Mouse (Mus musculus) forebrain, postnatal 0 days (tissue): ENCODE data around the gene Arcn1. TPM values are rescaled to one million over a fixed set of nuclear protein-coding genes. Genes with fewer than 3 reads are reported as not detected.

Experiments used
- ATAC-seq: fragments of 200-750 bp; cut with Nextera tagmentation; 2 replicates; pipeline ENCODE4 v1.8.0; 2017; ENCODE audit warnings: mild to moderate bottlenecking, moderate library complexity
- DNase-seq: peaks from one replicate; pipeline ENCODE4 v3.0.0-alpha.2; 2015
- H3K27ac ChIP-seq: fragments of 300-500 bp; sonication (generic); 2 replicates; pipeline ENCODE4 v1.5.1; 2014; ENCODE audit warnings: low read depth, mild to moderate bottlenecking, antibody characterized with exemption, low read length, moderate library complexity, mixed read lengths
- H3K27me3 ChIP-seq: fragments of 300-500 bp; sonication (generic); 2 replicates; pipeline ENCODE4 v1.6.1; 2014; ENCODE audit warnings: mild to moderate bottlenecking, low read length, mixed read lengths; ENCODE audit not compliant: insufficient read depth
- H3K36me3 ChIP-seq: fragments of 300-500 bp; sonication (generic); 2 replicates; pipeline ENCODE4 v1.6.1; 2014; ENCODE audit warnings: mild to moderate bottlenecking, moderate library complexity; ENCODE audit not compliant: insufficient read depth
- H3K4me1 ChIP-seq: fragments of 300-500 bp; sonication (generic); 2 replicates; pipeline ENCODE4 v1.6.1; 2014; ENCODE audit warnings: antibody characterized with exemption; ENCODE audit not compliant: insufficient read depth
- H3K4me2 ChIP-seq: fragments of 300-500 bp; sonication (generic); 2 replicates; pipeline ENCODE4 v1.6.1; 2014; ENCODE audit warnings: low read depth, mild to moderate bottlenecking, moderate library complexity
- H3K4me3 ChIP-seq: fragments of 300-500 bp; sonication (generic); 2 replicates; pipeline ENCODE4 v1.5.1; 2014; ENCODE audit warnings: low read depth, low read length, mixed read lengths
- H3K9ac ChIP-seq: fragments of 300-500 bp; sonication (generic); 2 replicates; pipeline ENCODE4 v1.6.1; 2014; ENCODE audit warnings: mild to moderate bottlenecking
- H3K9me3 ChIP-seq: fragments of 300-500 bp; sonication (generic); 2 replicates; pipeline ENCODE4 v1.6.1; 2016; ENCODE audit warnings: low read length
- CTCF ChIP-seq: sonication (generic); IDR thresholded peaks from 2 replicates; pipeline ENCODE4 v1.5.1; 2016; ENCODE audit warnings: antibody characterized with exemption, control low read depth, low read depth
- WGBS: fragments of 180-500 bp; shearing (Covaris S2); extraction: QIAGEN DNeasy Blood & Tissue Kit; methylation state at CpG from one replicate; pipeline ENCODE4 v1.1.7; 2014; 5-methylcytosine and 5-hydroxymethylcytosine counted together
- polyA plus RNA-seq: library from polyadenylated mRNA; unstranded; fragments of >200 nt; fragmentation: Nextera tagmentation; extraction: Ambion mirVana; gene quantifications from 2 replicates; pipeline ENCODE4 v1.2.1, GENCODE M21; 2015
- total RNA-seq: library from RNA; depleted of rRNA; stranded (reverse); fragments of >200 nt; gene quantifications from 2 replicates; pipeline ENCODE4 v1.2.3, GENCODE M21; 2014; rRNA removed

Arcn1 gene
- total RNA-seq (107 and 113 TPM in 2 replicates), polyA plus RNA-seq (86.0 and 105 TPM in 2 replicates)

- peak; percentile 93 for ATAC-seq
- no peaks in the 10 kb centered on the region for H3K27me3 ChIP-seq
- H3K27ac ChIP-seq, result peak within 1 kb of the TSS; percentile 94
- peaks cover 12% of the 10 kb centered on the region; the same call in 1 of the 2 replicates for H3K4me1 ChIP-seq
- WGBS, result under 1% methylated on average over 82 of the region's 82 CpGs
- peak within 1 kb of the TSS; percentile 92 for H3K9ac ChIP-seq
- TF ChIP-seq CTCF, result peak; percentile 4; the same call in 1 of the 2 replicates
- DNase-seq, result peak; percentile 94
- H3K36me3 ChIP-seq, result no peaks in the 10 kb centered on the region
- H3K4me2 ChIP-seq, result peak within 1 kb of the TSS; percentile 46
- peak within 1 kb of the TSS; percentile 94 for H3K4me3 ChIP-seq
- H3K9me3 ChIP-seq, result no peaks in the 10 kb centered on the region
These were observed at the start of gene Arcn1, which contains the start of gene Ift46 for GRCm38 (mm10) chr9:44767101-44768028. Gene Arcn1, minus strand, starts transcription at chr9:44767845. Gene Ift46, plus strand, starts transcription at chr9:44767908.

DNA sequence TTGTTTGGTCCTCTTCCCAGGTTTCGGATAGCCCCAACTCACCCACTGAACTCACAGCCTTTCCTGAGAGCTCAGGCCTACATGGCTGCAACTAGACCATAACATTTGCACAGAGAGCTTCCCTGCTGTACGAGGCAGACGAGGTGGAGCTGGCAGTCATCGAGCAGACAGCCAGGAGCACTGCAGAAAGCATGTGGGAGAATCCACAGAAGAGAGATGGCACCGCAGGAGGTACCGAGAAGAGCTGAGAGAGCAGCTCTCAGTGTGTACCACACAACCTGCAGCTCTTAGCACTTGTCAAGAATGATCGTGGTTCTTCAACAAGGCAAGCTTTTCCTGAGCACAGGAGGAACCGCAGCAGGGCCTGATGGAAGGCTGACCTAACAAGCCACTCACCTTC is 46.5 kb upstream of the Arcn1 start:
- no peaks in the 10 kb centered on the region for H3K27me3 ChIP-seq
- H3K9me3 ChIP-seq, result no peaks in the 10 kb centered on the region
- H3K36me3 ChIP-seq, result peaks cover 99% of the 10 kb centered on the region
- DNase-seq (no peak), ATAC-seq (no peak)
- H3K4me2 ChIP-seq, result no peak overlapping the region
- no peak for TF ChIP-seq CTCF
- no peak overlapping the region for H3K4me3 ChIP-seq
- WGBS, result 88% methylated on average over 8 of the region's 8 CpGs
- no peak overlapping the region for H3K9ac ChIP-seq
- H3K4me1 ChIP-seq, result no peaks in the 10 kb centered on the region
- no peak overlapping the region for H3K27ac ChIP-seq

GRCm38 (mm10) chr9:44810316-44810715 is 42.7 kb upstream of the Arcn1 start:
- no peak overlapping the region for H3K9ac ChIP-seq
- H3K4me2 ChIP-seq, result no peak overlapping the region
- H3K36me3 ChIP-seq, result peaks cover 96% of the 10 kb centered on the region
- no peak for ATAC-seq
- 90% methylated on average over 10 of the region's 10 CpGs for WGBS
- no peaks in the 10 kb centered on the region for H3K4me1 ChIP-seq
- no peak overlapping the region for H3K4me3 ChIP-seq
- DNase-seq, result no peak
- no peak overlapping the region for H3K27ac ChIP-seq
- no peaks in the 10 kb centered on the region for H3K9me3 ChIP-seq
- TF ChIP-seq CTCF, result no peak
- H3K27me3 ChIP-seq, result no peaks in the 10 kb centered on the region

- H3K4me3 ChIP-seq, result no peak overlapping the region
- H3K27me3 ChIP-seq, result no peaks in the 10 kb centered on the region
- ATAC-seq, result no peak
- H3K9ac ChIP-seq, result no peak overlapping the region
- H3K27ac ChIP-seq, result no peak overlapping the region
- no peaks in the 10 kb centered on the region for H3K9me3 ChIP-seq
- 96% methylated on average over 10 of the region's 10 CpGs for WGBS
- TF ChIP-seq CTCF, result no peak
- no peak for DNase-seq
- H3K4me1 ChIP-seq, result no peaks in the 10 kb centered on the region
- peaks cover 79% of the 10 kb centered on the region for H3K36me3 ChIP-seq
- no peak overlapping the region for H3K4me2 ChIP-seq
These were observed 40.1 kb upstream of the Arcn1 start for GRCm38 (mm10) chr9:44807778-44808177.

- Histone ChIP-seq H3K27me3 (no peaks in the 10 kb centered on the region), H3K4me2 (no peak overlapping the region), H3K4me1 (no peaks in the 10 kb centered on the region), H3K9ac (no peak overlapping the region), H3K36me3 (peaks cover 74% of the 10 kb centered on the region), H3K9me3 (no peaks in the 10 kb centered on the region), H3K4me3 (no peak overlapping the region), H3K27ac (no peak overlapping the region)
- DNase-seq (no peak), ATAC-seq (no peak)
- TF ChIP-seq CTCF, result no peak
- 60% methylated on average over 5 of the region's 5 CpGs for WGBS
These were observed 39.5 kb upstream of the Arcn1 start for GRCm38 (mm10) chr9:44807141-44807540.

DNA sequence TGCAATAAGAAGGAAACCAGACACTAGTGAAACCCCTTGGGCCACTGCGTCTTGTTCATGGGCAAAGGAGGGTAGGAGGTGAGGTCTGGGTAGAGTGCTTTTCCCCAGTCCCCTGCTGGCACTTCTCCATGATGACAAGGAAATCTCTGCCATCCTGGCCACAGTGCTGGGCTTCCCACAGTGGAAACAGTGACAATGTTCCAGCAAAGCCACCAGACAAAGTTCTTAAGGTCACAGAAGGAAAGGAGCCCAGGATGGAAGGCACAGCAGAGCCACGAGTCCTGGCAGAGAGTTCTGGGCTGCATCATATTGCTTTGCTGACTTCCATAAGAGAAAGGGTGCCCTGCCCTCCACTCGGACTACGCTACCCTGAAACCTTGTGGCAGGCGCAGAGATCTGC is 37.9 kb upstream of the Arcn1 start:
- no peak overlapping the region for H3K4me2 ChIP-seq
- peaks cover 58% of the 10 kb centered on the region for H3K36me3 ChIP-seq
- no peak overlapping the region for H3K9ac ChIP-seq
- no peak overlapping the region for H3K4me3 ChIP-seq
- H3K27ac ChIP-seq, result no peak overlapping the region
- TF ChIP-seq CTCF, result no peak
- H3K9me3 ChIP-seq, result no peaks in the 10 kb centered on the region
- 93% methylated on average over 5 of the region's 5 CpGs for WGBS
- DNase-seq (no peak), ATAC-seq (no peak)
- H3K4me1 ChIP-seq, result no peaks in the 10 kb centered on the region
- H3K27me3 ChIP-seq, result no peaks in the 10 kb centered on the region

DNA sequence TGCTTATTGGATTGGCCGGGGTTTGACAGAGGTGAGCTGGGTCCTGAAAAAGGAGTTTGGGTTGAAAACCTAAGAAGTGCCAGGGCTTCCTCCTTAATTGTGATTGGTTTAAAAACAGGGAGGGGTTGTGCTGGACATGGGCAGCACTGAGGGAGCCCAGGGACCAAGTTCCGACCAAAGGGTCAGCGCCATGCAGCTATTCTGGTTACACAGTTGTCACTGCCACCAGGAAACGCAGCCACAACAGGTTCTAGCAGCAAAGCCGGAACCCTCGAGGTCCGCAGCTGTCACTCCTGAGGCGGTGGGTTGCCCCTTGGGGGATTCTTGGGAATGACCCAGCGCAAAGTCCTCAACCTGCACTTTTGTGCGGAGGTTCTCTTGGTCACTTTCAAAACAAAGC is 37.0 kb upstream of the Arcn1 start:
- Histone ChIP-seq H3K36me3 (peaks cover 49% of the 10 kb centered on the region), H3K9ac (no peak overlapping the region)

More for the DNA sequence above, 37.0 kb upstream of the Arcn1 start:
- ATAC-seq, result no peak
- Histone ChIP-seq H3K9me3 (no peaks in the 10 kb centered on the region), H3K4me1 (no peaks in the 10 kb centered on the region), H3K27me3 (no peaks in the 10 kb centered on the region), H3K27ac (no peak overlapping the region), H3K4me3 (no peak overlapping the region), H3K4me2 (no peak overlapping the region)
- no peak for TF ChIP-seq CTCF
- 88% methylated on average over 10 of the region's 10 CpGs for WGBS
- no peak for DNase-seq
